Mouse (Mus musculus): Measurements from ENCODE around the gene Fam184a. TPM values are rescaled to one million over a fixed set of nuclear protein-coding genes. Genes with fewer than 3 reads are reported as not detected.

Gene Fam184a
- 12.0 and 14.6 TPM in 2 replicates for polyA plus RNA-seq (2015; fragmentation: Nextera tagmentation; extraction: Ambion mirVana)

DNA sequence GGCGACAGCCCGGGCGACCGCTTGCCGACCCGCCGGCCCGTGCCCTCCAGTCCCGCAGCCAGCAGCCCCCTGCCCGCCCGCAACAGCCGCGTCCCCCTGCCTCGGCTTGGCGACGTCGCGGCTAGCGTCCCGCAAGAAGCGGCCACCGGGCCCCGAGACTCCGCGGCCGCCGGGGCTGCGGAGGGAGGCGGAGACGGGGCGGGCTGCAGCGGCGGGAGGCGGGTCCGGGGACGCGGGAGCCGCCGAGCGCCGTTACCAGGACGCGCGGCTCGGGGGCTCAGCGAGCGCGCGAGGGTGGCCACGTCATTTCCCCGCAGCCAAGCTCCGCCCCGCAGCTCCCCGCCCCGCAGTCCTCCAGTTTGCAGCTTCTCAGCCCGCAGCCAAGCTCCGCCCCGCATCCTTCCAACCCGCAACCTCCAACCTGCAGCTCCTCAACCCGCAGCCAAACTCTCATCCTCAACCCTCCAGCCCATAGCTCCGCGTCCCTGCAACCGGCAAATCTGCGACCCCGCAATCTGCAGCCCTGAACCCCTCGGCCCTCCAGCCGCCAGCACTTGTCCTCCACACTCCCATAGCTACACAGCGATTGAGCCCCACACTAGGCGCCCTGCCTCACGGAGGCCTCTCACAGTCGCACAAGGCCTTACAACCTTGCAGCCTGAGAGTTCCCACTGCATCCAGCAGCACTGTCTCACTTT is at the start of gene Fam184a:
Gene Fam184a, minus strand, starts transcription at position 169 of the 698 bp plus-strand sequence.
- Histone ChIP-seq H3K4me1 (replicated peaks) (peaks cover 31% of the 10 kb centered on the region), H3K9ac (peak within 1 kb of the TSS; percentile 86), H3K4me3 (peak within 1 kb of the TSS; percentile 91), H3K27ac (replicated peaks) (peak within 1 kb of the TSS; percentile 83), H3K36me3 (no peaks in the 10 kb centered on the region), H3K4me2 (peak within 1 kb of the TSS; percentile 80), H3K27me3 (no peaks in the 10 kb centered on the region), H3K9me3 (no peaks in the 10 kb centered on the region)
- peak; percentile 98 for ATAC-seq (ENCODE audit: low FRiP score, low read depth)
- 1% methylated on average over 69 of the region's 71 CpGs for WGBS

DNA sequence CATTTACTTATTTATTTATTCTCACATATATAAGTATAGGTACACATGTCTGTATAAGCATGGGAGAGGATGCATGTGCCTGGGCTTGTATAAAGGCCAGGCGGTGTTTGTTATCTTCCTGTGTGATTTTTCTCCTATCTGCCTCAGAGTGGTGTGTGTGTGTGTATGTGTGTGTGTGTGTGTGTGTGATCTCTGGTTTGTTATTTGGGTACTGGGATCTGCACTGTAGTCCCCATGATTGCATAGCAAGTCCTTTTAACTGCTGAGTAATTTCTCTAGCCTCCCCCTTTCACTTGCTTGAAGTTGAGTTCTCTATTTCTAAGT is 45.3 kb upstream of the Fam184a start:
- Histone ChIP-seq H3K4me2 (no peak overlapping the region), H3K4me1 (replicated peaks) (no peaks in the 10 kb centered on the region), H3K9ac (no peak overlapping the region), H3K27ac (replicated peaks) (no peak overlapping the region), H3K9me3 (no peaks in the 10 kb centered on the region), H3K27me3 (no peaks in the 10 kb centered on the region), H3K4me3 (no peak overlapping the region), H3K36me3 (no peaks in the 10 kb centered on the region)
- 92% methylated on average over 1 of the region's 1 CpGs for WGBS
- ATAC-seq (ENCODE audit: low FRiP score, low read depth): peak; percentile 48; the same call in 1 of the 2 replicates

DNA sequence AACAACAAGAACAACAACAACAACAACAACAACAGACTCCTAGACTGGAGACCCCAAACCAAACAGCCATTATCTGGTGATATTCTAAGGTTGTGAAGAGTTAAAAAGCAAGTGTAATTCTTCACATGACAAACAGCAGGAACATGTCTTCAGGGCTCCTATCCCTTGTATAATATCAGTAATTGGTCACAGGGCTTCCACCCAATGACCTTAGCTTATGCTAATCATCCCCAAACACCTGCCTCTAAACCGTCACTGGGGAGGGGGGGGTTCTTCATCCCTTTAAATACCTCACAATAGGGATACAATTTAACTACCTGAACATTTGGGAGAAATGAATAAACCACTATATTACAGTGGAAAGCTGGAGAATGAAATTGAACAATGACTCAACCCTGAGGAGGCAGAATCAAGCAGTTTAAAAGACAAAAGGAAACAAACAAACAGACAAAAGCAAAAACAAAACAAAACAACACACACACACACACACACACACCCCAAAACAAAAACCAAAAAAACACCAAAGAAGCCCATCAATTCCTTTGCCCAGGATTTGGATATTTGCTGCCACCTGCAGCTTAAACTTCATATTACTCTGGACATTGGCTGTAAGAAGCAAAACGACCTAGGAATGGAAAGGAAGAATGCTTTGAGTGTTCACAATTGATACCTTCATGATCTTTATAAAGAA is 44.8 kb upstream of the Fam184a start:
- Histone ChIP-seq H3K27me3 (no peaks in the 10 kb centered on the region), H3K9me3 (no peaks in the 10 kb centered on the region), H3K4me2 (no peak overlapping the region), H3K4me1 (replicated peaks) (no peaks in the 10 kb centered on the region), H3K27ac (replicated peaks) (no peak overlapping the region), H3K4me3 (no peak overlapping the region), H3K9ac (no peak overlapping the region), H3K36me3 (no peaks in the 10 kb centered on the region)
- peak; percentile 61 for ATAC-seq (ENCODE audit: low FRiP score, low read depth)
- WGBS: 11% methylated on average over 2 of the region's 2 CpGs

DNA sequence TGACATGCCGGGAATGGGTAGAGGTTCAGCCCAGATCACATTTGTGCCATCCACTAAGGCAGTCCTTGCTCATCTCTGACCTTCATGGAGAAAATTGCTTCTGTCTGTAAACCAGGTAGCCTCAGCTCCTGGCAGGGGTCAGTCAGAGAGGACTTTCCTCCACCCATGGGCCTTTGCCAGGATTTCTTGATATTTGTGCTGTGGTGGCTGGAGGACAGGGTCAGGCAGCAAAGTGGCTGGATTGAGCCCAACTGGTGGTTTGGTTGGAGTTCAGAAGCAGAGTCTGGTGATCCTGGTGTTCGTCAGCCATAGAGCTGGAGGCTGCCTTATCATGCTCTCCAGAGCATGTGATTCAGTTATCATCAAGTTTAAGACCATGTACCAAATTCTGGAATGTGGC is 40.4 kb upstream of the Fam184a start:
- H3K27me3 ChIP-seq: no peaks in the 10 kb centered on the region

DNA sequence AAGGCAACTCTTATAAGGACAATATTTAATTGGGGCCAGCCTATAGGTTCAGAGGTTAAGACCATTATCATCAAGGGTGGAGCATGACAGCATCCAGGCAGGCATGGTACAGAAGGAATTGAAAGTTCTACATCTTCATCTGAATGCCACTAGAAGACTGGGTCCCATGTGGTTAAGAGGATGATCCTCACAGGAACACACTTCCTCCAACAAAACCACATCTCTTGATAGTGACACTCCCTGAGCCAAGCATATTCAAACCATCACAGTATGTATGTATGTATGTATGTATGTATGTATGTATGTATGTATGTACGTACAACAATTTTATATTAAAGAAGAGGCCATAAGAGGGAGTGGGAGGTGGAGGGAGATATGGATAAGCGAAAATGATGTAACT is 25.7 kb upstream of the Fam184a start:
- 90% methylated on average over 2 of the region's 2 CpGs for WGBS

More for the DNA sequence above, 40.4 kb upstream of the Fam184a start:
- Histone ChIP-seq H3K4me1 (replicated peaks) (no peaks in the 10 kb centered on the region), H3K4me3 (no peak overlapping the region), H3K36me3 (no peaks in the 10 kb centered on the region), H3K9me3 (no peaks in the 10 kb centered on the region), H3K4me2 (no peak overlapping the region), H3K9ac (no peak overlapping the region), H3K27ac (replicated peaks) (no peak overlapping the region)
- 92% methylated on average over 2 of the region's 2 CpGs for WGBS
- ATAC-seq (ENCODE audit: low FRiP score, low read depth): no peak

DNA sequence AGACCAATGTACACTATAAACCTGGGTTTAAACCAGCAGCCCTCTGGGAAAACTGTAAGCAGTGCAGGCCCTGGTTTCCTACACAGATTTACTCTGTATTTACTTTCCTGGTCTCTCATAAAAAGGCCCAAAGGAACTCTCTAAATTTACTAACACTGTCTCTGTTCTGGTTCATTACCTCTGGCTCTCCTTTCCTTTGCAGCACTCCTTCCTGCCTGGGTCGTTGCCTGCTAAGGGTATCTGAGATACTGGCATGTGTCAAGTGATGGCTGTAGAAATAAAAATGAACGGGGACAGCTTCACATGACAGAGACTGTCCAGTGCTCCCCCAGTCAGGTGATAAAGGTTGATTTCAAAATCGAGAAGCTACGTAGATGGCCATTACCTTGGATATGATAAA is 21.8 kb upstream of the Fam184a start:
- 87% methylated on average over 4 of the region's 4 CpGs for WGBS
- Histone ChIP-seq H3K9me3 (no peaks in the 10 kb centered on the region), H3K27me3 (no peaks in the 10 kb centered on the region), H3K36me3 (no peaks in the 10 kb centered on the region), H3K4me3 (no peak overlapping the region), H3K4me1 (replicated peaks) (no peaks in the 10 kb centered on the region), H3K4me2 (no peak overlapping the region), H3K9ac (no peak overlapping the region), H3K27ac (replicated peaks) (no peak overlapping the region)
- ATAC-seq (ENCODE audit: low FRiP score, low read depth): no peak

More for the DNA sequence above, 25.7 kb upstream of the Fam184a start:
- H3K9me3 ChIP-seq: no peaks in the 10 kb centered on the region
- H3K4me1 ChIP-seq (replicated peaks): no peaks in the 10 kb centered on the region
- ATAC-seq (ENCODE audit: low FRiP score, low read depth): no peak
- no peaks in the 10 kb centered on the region for H3K27me3 ChIP-seq
- no peak overlapping the region for H3K4me2 ChIP-seq
- no peak overlapping the region for H3K4me3 ChIP-seq
- no peaks in the 10 kb centered on the region for H3K36me3 ChIP-seq
- no peak overlapping the region for H3K9ac ChIP-seq
- no peak overlapping the region for H3K27ac ChIP-seq (replicated peaks)

DNA sequence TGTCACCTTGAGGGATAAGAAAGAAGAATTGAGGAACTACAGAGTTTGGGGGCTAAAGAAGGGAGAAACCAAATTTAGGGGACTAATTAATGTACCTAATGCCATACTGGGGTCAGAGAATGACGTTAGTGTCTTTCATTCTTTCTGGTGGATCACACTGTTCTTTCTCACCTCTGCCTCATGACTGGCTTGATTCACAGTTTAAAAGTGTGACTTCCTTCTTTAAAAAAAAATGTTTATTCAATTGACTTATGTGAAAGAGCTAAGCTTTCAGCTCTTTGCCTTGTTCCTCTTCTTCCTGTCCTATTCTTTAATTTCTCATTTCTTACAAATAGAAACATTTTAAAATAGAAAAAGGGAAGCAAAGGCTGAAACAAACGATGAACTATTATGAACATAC is 20.6 kb upstream of the Fam184a start:
- no peak overlapping the region for H3K27ac ChIP-seq (replicated peaks)
- no peak overlapping the region for H3K9ac ChIP-seq
- no peak overlapping the region for H3K4me2 ChIP-seq
- H3K4me3 ChIP-seq: no peak overlapping the region
- H3K4me1 ChIP-seq (replicated peaks): no peaks in the 10 kb centered on the region
- H3K9me3 ChIP-seq: no peaks in the 10 kb centered on the region
- no peaks in the 10 kb centered on the region for H3K27me3 ChIP-seq
- WGBS: 74% methylated on average over 2 of the region's 2 CpGs
- H3K36me3 ChIP-seq: no peaks in the 10 kb centered on the region
- no peak for ATAC-seq (ENCODE audit: low FRiP score, low read depth)

DNA sequence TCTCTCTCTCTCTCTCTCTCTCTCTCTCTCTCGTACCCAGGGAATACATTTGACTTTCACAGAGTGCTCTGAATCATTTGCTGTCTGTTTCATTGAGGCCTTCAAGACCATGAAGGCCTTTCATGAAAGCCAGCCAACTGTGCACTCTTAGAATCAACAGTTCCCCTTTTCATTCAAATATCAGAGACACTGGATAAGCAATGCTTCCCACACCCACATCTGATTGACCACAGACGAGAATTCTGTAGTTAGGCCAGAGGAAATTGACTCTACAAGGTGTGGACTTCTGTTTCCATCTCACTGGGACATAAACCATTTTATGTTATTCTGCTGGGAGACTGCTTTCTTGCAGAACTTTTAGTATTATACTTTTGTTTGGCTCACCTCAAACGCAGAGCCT is 17.8 kb upstream of the Fam184a start:
- no peak overlapping the region for H3K4me2 ChIP-seq
- ATAC-seq (ENCODE audit: low FRiP score, low read depth): no peak
- H3K9ac ChIP-seq: no peak overlapping the region
- WGBS: 70% methylated on average over 3 of the region's 3 CpGs
- no peaks in the 10 kb centered on the region for H3K36me3 ChIP-seq
- no peaks in the 10 kb centered on the region for H3K27me3 ChIP-seq
- no peak overlapping the region for H3K27ac ChIP-seq (replicated peaks)
- no peak overlapping the region for H3K4me3 ChIP-seq
- H3K4me1 ChIP-seq (replicated peaks): no peaks in the 10 kb centered on the region
- no peaks in the 10 kb centered on the region for H3K9me3 ChIP-seq

DNA sequence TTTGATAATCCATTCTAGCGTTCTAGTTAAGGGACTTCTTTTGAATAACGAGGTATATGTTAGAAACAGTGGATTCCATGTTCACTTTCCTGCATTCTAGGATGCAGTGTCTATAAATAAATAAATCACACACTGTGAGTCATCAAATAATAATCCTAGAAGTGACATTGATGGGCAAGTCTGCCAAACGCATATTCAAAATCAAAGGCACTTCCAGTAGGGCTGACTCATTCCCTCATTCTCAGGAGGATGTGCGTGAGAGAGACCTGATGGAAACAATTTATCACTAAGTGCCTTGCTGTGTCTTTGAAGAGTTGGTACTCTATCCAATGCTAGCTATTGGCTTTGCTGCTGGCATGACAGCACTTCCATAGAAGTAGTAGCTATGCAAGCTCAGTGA is 14.5 kb upstream of the Fam184a start:
- Histone ChIP-seq H3K36me3 (no peaks in the 10 kb centered on the region), H3K4me3 (no peak overlapping the region), H3K9ac (no peak overlapping the region), H3K9me3 (no peaks in the 10 kb centered on the region), H3K27ac (replicated peaks) (no peak overlapping the region), H3K27me3 (no peaks in the 10 kb centered on the region), H3K4me1 (replicated peaks) (no peaks in the 10 kb centered on the region), H3K4me2 (no peak overlapping the region)
- 92% methylated on average over 4 of the region's 4 CpGs for WGBS
- no peak for ATAC-seq (ENCODE audit: low FRiP score, low read depth)

DNA sequence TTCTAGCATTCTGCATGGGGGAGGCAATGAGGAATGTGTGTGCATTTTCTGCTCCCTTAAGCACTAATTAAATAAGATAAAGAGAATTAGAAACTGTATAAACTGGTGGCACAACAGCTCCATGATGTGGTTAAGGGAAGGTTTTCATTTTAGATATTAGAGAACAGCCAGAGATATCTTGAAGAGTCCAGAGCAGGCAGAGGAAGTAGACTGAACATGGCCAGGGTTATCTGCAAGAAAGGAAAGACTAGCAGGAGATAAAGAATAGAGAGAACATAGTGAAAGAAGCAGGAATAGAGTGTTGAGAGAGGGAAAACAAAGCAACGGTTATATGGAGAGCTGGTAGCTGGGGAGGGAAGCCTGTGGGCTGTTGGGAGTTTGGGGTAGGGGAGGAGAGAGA is 1.8 kb upstream of the Fam184a start:
- Histone ChIP-seq H3K4me1 (replicated peaks) (peaks cover 26% of the 10 kb centered on the region), H3K9ac (no peak overlapping the region), H3K27me3 (no peaks in the 10 kb centered on the region), H3K27ac (replicated peaks) (no peak overlapping the region), H3K4me3 (no peak overlapping the region), H3K9me3 (no peaks in the 10 kb centered on the region), H3K4me2 (no peak overlapping the region), H3K36me3 (no peaks in the 10 kb centered on the region)
- ATAC-seq (ENCODE audit: low FRiP score, low read depth): no peak
- 83% methylated on average over 1 of the region's 1 CpGs for WGBS

DNA sequence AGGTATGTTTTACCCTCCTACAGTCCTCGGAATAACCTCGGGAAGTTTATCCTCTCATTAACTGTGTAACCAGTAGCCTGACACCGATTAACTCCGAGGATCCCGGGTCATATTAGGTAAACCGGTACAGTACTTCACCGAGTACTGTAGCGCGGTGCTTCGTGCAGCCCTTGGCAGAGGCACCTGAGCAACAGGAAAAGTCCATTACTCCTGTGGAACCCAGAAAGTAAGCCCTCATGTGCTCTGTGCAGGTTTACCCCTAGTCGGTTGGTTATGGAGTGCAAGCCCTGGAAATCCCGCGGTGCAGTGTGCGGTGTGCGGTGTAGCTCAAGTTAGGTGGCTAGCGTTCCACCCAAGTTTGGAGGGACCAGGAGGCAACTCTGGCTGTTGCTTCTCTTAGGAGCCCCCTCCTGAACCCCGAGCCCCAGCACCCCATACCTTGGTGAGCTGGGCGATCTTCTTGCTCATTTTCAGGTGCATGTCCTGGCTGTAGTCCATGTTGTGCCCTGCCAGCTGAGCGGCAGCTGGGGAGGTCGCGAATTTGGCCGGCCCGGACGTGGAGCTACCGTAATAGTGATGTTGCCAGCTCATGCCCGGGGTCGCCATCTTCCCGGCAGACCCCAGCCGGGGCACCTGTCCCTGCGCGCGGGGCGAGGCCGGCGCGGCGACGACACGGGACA is 508 bp downstream of the Fam184a start:
- Histone ChIP-seq H3K4me3 (peak overlapping the region; percentile 91), H3K4me2 (peak overlapping the region; percentile 80), H3K27me3 (no peaks in the 10 kb centered on the region), H3K9ac (peak overlapping the region; percentile 86), H3K9me3 (no peaks in the 10 kb centered on the region), H3K36me3 (no peaks in the 10 kb centered on the region), H3K4me1 (replicated peaks) (peaks cover 31% of the 10 kb centered on the region), H3K27ac (replicated peaks) (peak overlapping the region; percentile 83)
- peak; percentile 73 for ATAC-seq (ENCODE audit: low FRiP score, low read depth)
- 6% methylated on average over 39 of the region's 39 CpGs for WGBS

DNA sequence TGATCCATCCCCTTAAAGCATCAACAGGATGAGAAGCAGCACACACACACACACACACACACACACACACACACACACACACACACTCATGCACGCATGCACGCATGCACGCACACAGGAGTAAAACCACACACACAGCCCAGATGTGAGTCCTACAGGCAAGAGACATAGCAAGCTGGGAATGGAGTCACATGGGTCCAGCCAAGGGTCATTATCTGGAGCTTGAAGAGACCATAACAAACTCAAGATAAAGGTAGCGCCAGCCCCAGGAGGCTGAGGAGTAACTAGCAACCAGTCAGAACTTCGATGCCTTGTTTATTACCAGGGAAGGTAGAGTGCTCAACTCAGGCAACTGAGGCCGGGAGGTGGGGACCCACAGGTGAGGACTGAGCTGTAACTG is 4.9 kb downstream of the Fam184a start:
- no peak for ATAC-seq (ENCODE audit: low FRiP score, low read depth)
- 97% methylated on average over 6 of the region's 6 CpGs for WGBS
- Histone ChIP-seq H3K9ac (no peak overlapping the region), H3K36me3 (no peaks in the 10 kb centered on the region), H3K27ac (replicated peaks) (no peak overlapping the region), H3K4me1 (replicated peaks) (peaks cover 24% of the 10 kb centered on the region), H3K9me3 (no peaks in the 10 kb centered on the region), H3K27me3 (no peaks in the 10 kb centered on the region), H3K4me2 (no peak overlapping the region), H3K4me3 (no peak overlapping the region)
